Mouse (Mus musculus) liver, embryonic 11.5 days (tissue): ENCODE results near the gene Gpr45. TPM values are rescaled to one million over a fixed set of nuclear protein-coding genes. Genes with fewer than 3 reads are reported as not detected.

Source experiments
- ATAC-seq: fragments of 200-750 bp; cut with Nextera tagmentation; replicated peaks from 2 replicates; pipeline ENCODE4 v1.8.0; 2017; ENCODE audit warnings: moderate number of reproducible peaks, mild to moderate bottlenecking, moderate TSS enrichment, moderate library complexity; ENCODE audit not compliant: low FRiP score
- DNase-seq: peaks from one replicate; pipeline ENCODE4 v3.0.0-alpha.2; 2017; ENCODE audit warnings: low spot score
- H3K27ac ChIP-seq: fragments of 300-500 bp; sonication (generic); 2 replicates; pipeline ENCODE4 v1.5.1; 2014; ENCODE audit warnings: mild to moderate bottlenecking, low read depth, low read length, control low read depth
- H3K27me3 ChIP-seq: fragments of 300-500 bp; sonication (generic); replicated peaks from 2 replicates; pipeline ENCODE4 v1.6.1; 2014; ENCODE audit warnings: low read length, mixed read lengths; ENCODE audit not compliant: control insufficient read depth, insufficient read depth
- H3K36me3 ChIP-seq: fragments of 300-500 bp; sonication (generic); 2 replicates; pipeline ENCODE4 v1.6.1; 2014; ENCODE audit warnings: mild to moderate bottlenecking, low read length, moderate library complexity, mixed read lengths; ENCODE audit not compliant: control insufficient read depth, insufficient read depth
- H3K4me1 ChIP-seq: fragments of 300-500 bp; sonication (generic); replicated peaks from 2 replicates; pipeline ENCODE4 v1.6.1; 2014; ENCODE audit warnings: low read length, mixed read lengths; ENCODE audit not compliant: control insufficient read depth, insufficient read depth
- H3K4me2 ChIP-seq: fragments of 300-500 bp; sonication (generic); 2 replicates; pipeline ENCODE4 v1.6.1; 2014; ENCODE audit warnings: mild to moderate bottlenecking, control low read depth, moderate library complexity
- H3K4me3 ChIP-seq: fragments of 300-500 bp; sonication (generic); 2 replicates; pipeline ENCODE4 v1.5.1; 2014; ENCODE audit warnings: low read depth, low read length, control low read depth
- H3K9ac ChIP-seq: fragments of 300-500 bp; sonication (generic); 2 replicates; pipeline ENCODE4 v1.6.1; 2014; ENCODE audit warnings: low read depth, low read length, control low read depth
- H3K9me3 ChIP-seq: fragments of 300-500 bp; sonication (generic); 2 replicates; pipeline ENCODE4 v1.6.1; 2016; ENCODE audit warnings: low read length, inconsistent platforms, mixed read lengths; ENCODE audit not compliant: control insufficient read depth
- WGBS: fragments of 180-500 bp; shearing (Covaris S2); extraction: QIAGEN DNeasy Blood & Tissue Kit; methylation state at CpG from one replicate; pipeline ENCODE4 v1.1.7; 2014; 5-methylcytosine and 5-hydroxymethylcytosine counted together
- polyA plus RNA-seq: library from polyadenylated mRNA; unstranded; fragments of >200 nt; fragmentation: Nextera tagmentation; extraction: Ambion mirVana; gene quantifications from 2 replicates; pipeline ENCODE4 v1.2.1, GENCODE M21; 2014

The Gpr45 gene
- polyA plus RNA-seq, 1 experiment from 2014 or later, result 2.3 TPM

DNA sequence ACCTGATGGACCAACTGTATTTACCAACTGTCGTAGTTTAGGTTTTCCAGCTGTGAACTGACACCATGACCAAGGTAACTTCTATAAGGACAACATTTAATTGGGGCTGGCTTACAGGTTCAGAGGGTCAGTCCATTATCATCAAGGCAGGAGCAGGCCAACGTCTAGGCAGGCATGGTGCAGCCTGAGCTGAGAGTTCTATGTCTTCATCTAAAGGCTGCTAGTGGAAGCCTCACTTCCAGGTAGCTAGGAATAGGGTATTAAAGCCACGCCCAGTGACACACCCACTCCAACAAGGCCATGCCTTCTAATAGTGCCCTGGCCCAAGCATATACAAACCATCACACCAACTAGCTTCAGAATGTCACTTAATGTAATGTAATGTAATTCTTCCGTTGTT, 4.2 kb upstream of the Gpr45 start:
- no peak overlapping the region for H3K27ac ChIP-seq
- DNase-seq (no peak), ATAC-seq (no peak)
- H3K27me3 ChIP-seq, result peaks cover 21% of the 10 kb centered on the region
- no peak overlapping the region for H3K9ac ChIP-seq
- no peak overlapping the region for H3K4me3 ChIP-seq
- H3K36me3 ChIP-seq, result no peaks in the 10 kb centered on the region
- no peak overlapping the region for H3K4me2 ChIP-seq
- 71% methylated on average over 4 of the region's 4 CpGs for WGBS
- no peaks in the 10 kb centered on the region; the same call in 1 of the 2 replicates for H3K4me1 ChIP-seq
- no peaks in the 10 kb centered on the region for H3K9me3 ChIP-seq

- Histone ChIP-seq H3K4me1 (no peaks in the 10 kb centered on the region; the same call in 1 of the 2 replicates), H3K4me3 (peak overlapping the region; percentile 66), H3K9ac (peak overlapping the region; percentile 55), H3K9me3 (no peaks in the 10 kb centered on the region), H3K27me3 (peaks cover 30% of the 10 kb centered on the region), H3K27ac (no peak overlapping the region), H3K36me3 (no peaks in the 10 kb centered on the region), H3K4me2 (peak overlapping the region; percentile 81)
- DNase-seq, result peak; percentile 34
- ATAC-seq, result no peak
- WGBS, result 3% methylated on average over 14 of the region's 16 CpGs
Measured at GRCm38 (mm10) chr1:42953482-42953822, 780 bp downstream of the Gpr45 start.

GRCm38 (mm10) chr1:42956828-42957227, 4.2 kb downstream of the Gpr45 start:
- Histone ChIP-seq H3K9me3 (no peaks in the 10 kb centered on the region), H3K27ac (no peak overlapping the region), H3K4me2 (no peak overlapping the region), H3K36me3 (no peaks in the 10 kb centered on the region), H3K4me3 (no peak overlapping the region), H3K4me1 (no peaks in the 10 kb centered on the region; the same call in 1 of the 2 replicates), H3K27me3 (peaks cover 20% of the 10 kb centered on the region), H3K9ac (no peak overlapping the region)
- ATAC-seq, result no peak
- no peak for DNase-seq
- WGBS, result 88% methylated on average over 1 of the region's 1 CpGs

DNA sequence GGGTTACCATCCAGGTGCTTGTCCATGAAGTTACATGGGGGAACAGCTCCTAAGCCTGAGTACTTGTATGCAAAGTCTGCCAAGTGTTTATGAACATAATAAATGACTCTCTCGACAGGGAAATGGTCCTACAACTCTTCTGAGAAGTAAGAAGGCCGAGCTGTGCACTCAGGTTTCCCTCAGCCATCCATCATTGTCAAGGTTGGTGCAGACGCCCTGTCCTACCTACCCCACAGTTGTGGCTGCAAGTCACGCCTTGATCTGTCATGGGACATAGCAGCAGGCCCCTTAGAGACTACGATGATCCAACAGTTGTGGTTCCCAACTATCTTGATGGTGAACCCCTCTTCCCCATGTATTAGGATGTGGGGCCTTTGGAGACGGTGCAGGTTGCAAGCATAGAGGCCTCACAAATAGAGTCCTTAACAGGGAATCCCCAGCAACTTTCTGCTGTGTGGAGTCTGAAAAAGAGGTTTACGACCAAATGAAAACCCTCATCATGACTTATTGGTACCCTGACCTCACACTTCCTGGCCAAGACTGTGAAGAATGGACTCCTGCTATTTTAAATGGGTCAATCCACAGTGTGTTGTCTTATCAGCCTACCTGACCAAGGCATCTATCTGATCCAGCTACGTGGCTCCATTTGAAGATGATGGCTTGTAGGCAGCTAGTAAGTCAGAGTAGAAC, 30.6 kb downstream of the Gpr45 start:
- ATAC-seq (no peak), DNase-seq (no peak)
- Histone ChIP-seq H3K36me3 (no peaks in the 10 kb centered on the region), H3K27me3 (no peaks in the 10 kb centered on the region), H3K4me1 (no peaks in the 10 kb centered on the region), H3K4me2 (no peak overlapping the region), H3K9me3 (no peaks in the 10 kb centered on the region), H3K4me3 (no peak overlapping the region), H3K9ac (no peak overlapping the region), H3K27ac (no peak overlapping the region)
- WGBS, result 56% methylated on average over 8 of the region's 8 CpGs

DNA sequence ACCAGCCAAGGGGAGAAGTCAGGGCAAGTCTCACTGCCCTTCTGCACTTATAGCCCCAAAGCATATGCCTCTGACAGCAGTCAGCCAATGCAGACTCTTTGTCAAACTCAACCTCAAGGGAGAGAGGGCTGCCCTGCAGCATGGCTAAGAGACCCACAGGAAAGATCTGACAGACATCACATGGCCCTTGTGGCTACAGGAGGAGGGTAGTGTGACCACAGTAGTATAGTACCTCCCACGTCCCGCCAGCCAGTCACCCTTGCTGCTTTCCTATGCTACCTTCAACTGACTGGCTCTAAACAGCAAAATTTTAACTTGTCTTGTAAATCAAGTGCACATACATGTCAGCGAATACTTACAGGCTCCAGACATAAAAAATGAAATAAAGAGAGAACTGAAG, 31.4 kb downstream of the Gpr45 start:
- no peaks in the 10 kb centered on the region for H3K9me3 ChIP-seq
- H3K9ac ChIP-seq, result no peak overlapping the region
- no peak overlapping the region for H3K27ac ChIP-seq
- DNase-seq (no peak), ATAC-seq (no peak)
- 62% methylated on average over 3 of the region's 3 CpGs for WGBS
- H3K4me1 ChIP-seq, result no peaks in the 10 kb centered on the region
- H3K27me3 ChIP-seq, result no peaks in the 10 kb centered on the region
- no peak overlapping the region for H3K4me2 ChIP-seq
- H3K36me3 ChIP-seq, result no peaks in the 10 kb centered on the region
- no peak overlapping the region for H3K4me3 ChIP-seq

DNA sequence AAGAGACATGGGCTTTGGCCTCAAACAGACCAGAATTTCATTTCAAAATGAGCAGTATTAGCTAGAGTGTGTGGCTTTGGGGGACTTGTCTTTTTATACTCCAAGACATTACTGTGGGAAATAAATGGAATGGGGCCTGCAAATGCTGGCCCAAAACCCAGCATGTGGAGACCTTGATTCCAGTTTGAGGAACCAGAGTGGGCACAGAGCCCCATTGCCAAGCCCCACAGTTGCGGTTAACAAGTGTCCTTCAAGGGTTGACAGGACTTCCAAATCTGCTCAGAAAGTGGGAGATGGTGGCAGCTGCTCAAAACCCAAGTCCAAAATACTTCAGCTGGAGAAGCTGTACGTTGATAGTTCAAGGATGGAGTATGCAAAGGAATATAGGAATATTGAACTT, 36.3 kb downstream of the Gpr45 start:
- WGBS, result 78% methylated on average over 2 of the region's 2 CpGs
- Histone ChIP-seq H3K9ac (no peak overlapping the region), H3K4me2 (no peak overlapping the region), H3K4me1 (no peaks in the 10 kb centered on the region), H3K4me3 (no peak overlapping the region), H3K9me3 (no peaks in the 10 kb centered on the region), H3K27me3 (no peaks in the 10 kb centered on the region), H3K36me3 (no peaks in the 10 kb centered on the region), H3K27ac (no peak overlapping the region)
- ATAC-seq (no peak), DNase-seq (no peak)

DNA sequence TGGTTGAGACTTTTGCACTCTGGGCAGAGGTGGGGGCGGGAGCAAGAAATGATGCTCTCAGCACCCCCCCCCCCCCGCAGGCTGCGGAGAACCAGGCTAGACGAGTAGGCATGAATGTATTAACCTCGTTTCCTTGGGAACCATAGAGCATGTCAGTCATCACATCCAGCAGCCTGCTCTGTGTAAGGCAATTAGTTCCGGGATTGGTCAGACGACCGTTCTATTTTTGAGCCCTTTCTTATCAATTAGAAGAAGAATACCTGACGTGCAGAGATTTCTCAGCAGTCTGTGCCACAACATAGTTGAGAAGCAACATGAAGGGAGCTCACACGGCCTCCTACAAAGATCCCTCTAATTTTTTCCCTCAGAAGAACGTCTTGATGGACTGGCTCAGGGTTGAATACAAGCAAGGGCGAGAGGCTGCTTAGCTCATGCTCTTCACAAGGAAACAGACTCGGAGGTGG, 53.4 kb downstream of the Gpr45 start:
- no peak for DNase-seq
- Histone ChIP-seq H3K9ac (no peak overlapping the region), H3K4me2 (no peak overlapping the region), H3K4me3 (no peak overlapping the region), H3K36me3 (no peaks in the 10 kb centered on the region), H3K27ac (no peak overlapping the region), H3K27me3 (no peaks in the 10 kb centered on the region), H3K9me3 (no peaks in the 10 kb centered on the region), H3K4me1 (no peaks in the 10 kb centered on the region)
- whole genome bisulfite sequencing, result 66% methylated on average over 13 of the region's 13 CpGs
- no peak for ATAC-seq

- Histone ChIP-seq H3K9ac (no peak overlapping the region), H3K36me3 (no peaks in the 10 kb centered on the region), H3K4me3 (no peak overlapping the region), H3K4me1 (no peaks in the 10 kb centered on the region), H3K9me3 (no peaks in the 10 kb centered on the region), H3K27ac (no peak overlapping the region), H3K27me3 (no peaks in the 10 kb centered on the region), H3K4me2 (no peak overlapping the region)
- DNase-seq (no peak), ATAC-seq (no peak)
- WGBS, result 73% methylated on average over 4 of the region's 4 CpGs
Measured at GRCm38 (mm10) chr1:43006524-43006923, 53.9 kb downstream of the Gpr45 start.

DNA sequence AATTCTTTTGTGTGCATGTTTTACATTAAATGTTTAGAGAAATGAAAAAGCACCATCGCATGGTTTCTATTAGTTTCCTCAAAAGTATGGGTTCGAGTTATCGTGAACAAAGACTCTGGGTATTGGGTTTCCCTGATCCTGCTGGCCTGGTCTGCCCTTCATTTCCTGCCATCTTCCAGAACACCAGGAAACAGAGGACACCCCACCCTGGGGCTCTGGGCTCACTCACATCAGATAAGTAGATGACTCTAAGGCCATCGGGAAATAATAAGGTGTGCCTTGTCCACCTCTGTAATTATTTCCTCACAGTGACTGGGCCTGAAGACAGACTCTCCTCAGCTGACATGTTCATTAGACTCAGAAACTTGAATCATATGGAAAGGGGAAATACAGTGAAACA, 57.8 kb downstream of the Gpr45 start:
- DNase-seq (no peak), ATAC-seq (no peak)
- H3K36me3 ChIP-seq, result no peaks in the 10 kb centered on the region
- no peaks in the 10 kb centered on the region for H3K27me3 ChIP-seq
- H3K4me1 ChIP-seq, result no peaks in the 10 kb centered on the region
- H3K27ac ChIP-seq, result no peak overlapping the region
- no peaks in the 10 kb centered on the region for H3K9me3 ChIP-seq
- 81% methylated on average over 4 of the region's 4 CpGs for WGBS
- H3K4me3 ChIP-seq, result no peak overlapping the region
- H3K9ac ChIP-seq, result no peak overlapping the region
- H3K4me2 ChIP-seq, result no peak overlapping the region
